Mouse (Mus musculus) ES-E14 (cell line): ENCODE data around the gene Prkch. TPM values are rescaled to one million over a fixed set of nuclear protein-coding genes. Genes with fewer than 3 reads are reported as not detected.

Experiments used
- DNase-seq: peaks from one replicate; pipeline ENCODE4 v3.0.0-alpha.2; 2013; ENCODE audit warnings: low read depth, low spot score
- H3K27ac ChIP-seq: 2 replicates; pipeline ENCODE4 v1.5.1; 2012; ENCODE audit warnings: low read depth, mild to moderate bottlenecking, low read length, moderate library complexity, mixed read lengths; ENCODE audit not compliant: poor library complexity, insufficient read depth, severe bottlenecking
- H3K36me3 ChIP-seq: 2 replicates; pipeline ENCODE4 v1.6.1; 2012; ENCODE audit warnings: mild to moderate bottlenecking, low read length, moderate library complexity, mixed read lengths; ENCODE audit not compliant: control insufficient read depth, poor library complexity, insufficient read depth, severe bottlenecking
- H3K4me1 ChIP-seq, 2 experiments: fragments of 150-350 bp in 1 of 2; sonication (generic) in 1 of 2; 2 replicates each; pipeline ENCODE4 v1.6.1; 2012; ENCODE audit warnings: low read length in 2 of 2, mild to moderate bottlenecking in 1 of 2, mixed read lengths in 1 of 2; ENCODE audit not compliant: control insufficient read depth in 2 of 2, insufficient read depth in 2 of 2, poor library complexity in 1 of 2
- H3K4me3 ChIP-seq, 2 experiments: fragments of 150-350 bp in 1 of 2; sonication (generic) in 1 of 2; 2 replicates each; pipeline ENCODE4 v1.5.1; 2012; ENCODE audit warnings: low read length in 2 of 2, low read depth in 1 of 2, mild to moderate bottlenecking in 1 of 2, mixed read lengths in 1 of 2; ENCODE audit not compliant: insufficient read depth in 1 of 2, poor library complexity in 1 of 2, severe bottlenecking in 1 of 2
- H3K9ac ChIP-seq: 2 replicates; pipeline ENCODE4 v1.6.1; 2012; ENCODE audit warnings: low read depth, mild to moderate bottlenecking, low read length, mixed read lengths; ENCODE audit not compliant: poor library complexity, insufficient read depth, severe bottlenecking
- H3K9me3 ChIP-seq: fragments of 150-350 bp; sonication (generic); 2 replicates; pipeline ENCODE4 v1.6.1; 2012; ENCODE audit warnings: low read depth, mild to moderate bottlenecking, low read length; ENCODE audit not compliant: control insufficient read depth, insufficient read depth
- CHD2 ChIP-seq: IDR thresholded peaks from 2 replicates; pipeline ENCODE4 v1.6.1; 2014; ENCODE audit warnings: mild to moderate bottlenecking, low read depth, low read length, inconsistent platforms
- HCFC1 ChIP-seq: IDR thresholded peaks from 2 replicates; pipeline ENCODE4 v1.6.1; 2012; ENCODE audit warnings: low read length, inconsistent platforms, borderline replicate concordance; ENCODE audit not compliant: insufficient read depth
- MAFK ChIP-seq: IDR thresholded peaks from 2 replicates; pipeline ENCODE4 v1.6.1; 2014; ENCODE audit warnings: mild to moderate bottlenecking, low read depth, low read length, inconsistent platforms; ENCODE audit not compliant: insufficient read depth
- ZC3H11A ChIP-seq: IDR thresholded peaks from 2 replicates; pipeline ENCODE4 v1.6.1; 2012; ENCODE audit warnings: low read depth, mild to moderate bottlenecking, inconsistent platforms, low read length, borderline replicate concordance
- ZNF384 ChIP-seq: IDR thresholded peaks from 2 replicates; pipeline ENCODE4 v1.6.1; 2012; ENCODE audit warnings: low read depth, low read length, inconsistent platforms
- in situ Hi-C, 2 experiments: fragments of 600-800 bp; cut with MboI; formaldehyde crosslinking; loops; one replicate each; pipeline ENCODE4 v1.15.1; 2025; ENCODE audit warnings: low sequenced_read_pairs in 2 of 2, inconsistent platforms in 1 of 2; ENCODE audit not compliant: unreplicated experiment in 2 of 2
- total RNA-seq: library from RNA; depleted of rRNA; stranded (reverse); fragments of 300-350 nt; gene quantifications from 2 replicates; pipeline ENCODE4 v1.2.3, GENCODE M21; 2012

Prkch gene
- total RNA-seq, 1 experiment = 2.8 TPM

DNA sequence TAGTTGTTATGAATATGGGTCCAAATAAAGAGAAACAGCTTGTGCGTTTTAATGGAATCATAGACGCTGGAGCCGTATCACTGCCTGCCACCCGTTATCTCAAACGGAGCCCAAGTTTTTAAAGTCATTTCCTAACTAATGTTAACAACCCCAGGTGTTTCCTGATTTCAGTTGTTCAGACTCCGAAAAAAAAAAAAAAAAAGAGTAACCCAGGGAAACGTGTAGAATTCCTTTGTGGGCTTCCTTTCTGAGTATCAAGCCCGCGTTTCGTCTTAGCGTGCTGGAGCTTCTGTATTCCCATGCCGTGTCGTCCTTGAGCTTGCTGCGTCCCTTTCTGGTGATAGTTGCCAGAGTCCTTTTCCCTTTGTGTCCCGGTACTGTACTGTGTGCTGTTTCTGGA lies 10.0 kb upstream of the Prkch start:
- H3K9ac ChIP-seq = no peak overlapping the region
- H3K9me3 ChIP-seq = no peaks in the 10 kb centered on the region
- DNase-seq = no peak
- no peaks in the 10 kb centered on the region for H3K36me3 ChIP-seq
- TF ChIP-seq ZNF384 (0 out of 2 replicates have a peak, but pooled peaks have one; percentile 20), MAFK (no peak)
- H3K4me3 ChIP-seq = no peak overlapping the region
- H3K27ac ChIP-seq = no peak overlapping the region
- in situ Hi-C loops = no loop called here
- no peaks in the 10 kb centered on the region for H3K4me1 ChIP-seq

DNA sequence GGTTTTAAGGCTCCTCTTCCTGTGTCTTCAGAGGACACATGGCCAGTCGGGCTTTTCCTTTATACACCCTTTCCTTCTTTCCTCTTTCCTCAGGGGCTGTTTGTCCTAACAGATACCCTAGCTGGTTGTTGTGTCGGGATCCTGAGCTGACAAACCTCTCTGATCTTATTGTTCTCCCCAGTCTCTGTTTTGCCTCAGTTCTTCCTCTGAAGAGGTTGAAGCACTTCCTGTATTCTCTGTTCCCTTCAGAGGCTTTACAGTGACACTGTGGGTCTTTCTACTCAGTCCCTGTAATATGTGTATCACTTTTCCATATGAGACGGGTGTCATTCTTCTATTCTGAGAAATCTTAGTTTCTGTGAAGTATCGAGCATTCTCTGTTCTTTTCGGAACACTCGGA lies 6.5 kb upstream of the Prkch start:
- no peak for DNase-seq
- Histone ChIP-seq H3K4me3 (no peak overlapping the region), H3K9me3 (no peaks in the 10 kb centered on the region), H3K4me1 (no peaks in the 10 kb centered on the region), H3K9ac (no peak overlapping the region), H3K36me3 (no peaks in the 10 kb centered on the region), H3K27ac (no peak overlapping the region)
- in situ Hi-C loops = no loop called here
- TF ChIP-seq MAFK (no peak), ZC3H11A (no peak), CHD2 (no peak), HCFC1 (no peak), ZNF384 (no peak)

DNA sequence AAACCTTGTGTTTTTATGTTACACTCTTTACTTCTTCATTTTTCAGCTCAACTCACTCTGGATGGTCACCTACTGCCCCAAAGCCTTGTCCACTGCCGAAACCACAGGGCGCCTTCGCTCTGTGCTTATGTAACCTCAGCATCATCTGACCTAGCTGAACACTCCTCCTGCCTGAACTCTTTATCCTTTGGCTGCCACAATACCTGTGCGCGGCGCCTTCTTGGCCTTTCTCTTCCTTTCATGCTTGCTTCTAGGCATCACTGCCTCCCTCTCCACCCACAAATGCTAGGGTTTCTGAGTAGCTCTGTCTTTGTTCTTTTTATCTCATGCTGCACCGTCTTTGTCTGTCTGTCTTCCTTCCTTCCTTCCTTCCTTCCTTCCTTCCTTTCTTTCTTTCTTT lies 3.8 kb upstream of the Prkch start:
- peaks cover 0 to 5% of the 10 kb centered on the region in 2 experiments; a peak in 1 of 4 replicates for H3K4me1 ChIP-seq
- DNase-seq = no peak
- in situ Hi-C loops = no loop called here
- H3K27ac ChIP-seq = no peak overlapping the region
- H3K36me3 ChIP-seq = no peaks in the 10 kb centered on the region
- H3K4me3 ChIP-seq = no peak overlapping the region
- no peak overlapping the region for H3K9ac ChIP-seq
- no peaks in the 10 kb centered on the region for H3K9me3 ChIP-seq
- TF ChIP-seq CHD2 (no peak), MAFK (no peak), HCFC1 (no peak), ZNF384 (no peak), ZC3H11A (no peak)

DNA sequence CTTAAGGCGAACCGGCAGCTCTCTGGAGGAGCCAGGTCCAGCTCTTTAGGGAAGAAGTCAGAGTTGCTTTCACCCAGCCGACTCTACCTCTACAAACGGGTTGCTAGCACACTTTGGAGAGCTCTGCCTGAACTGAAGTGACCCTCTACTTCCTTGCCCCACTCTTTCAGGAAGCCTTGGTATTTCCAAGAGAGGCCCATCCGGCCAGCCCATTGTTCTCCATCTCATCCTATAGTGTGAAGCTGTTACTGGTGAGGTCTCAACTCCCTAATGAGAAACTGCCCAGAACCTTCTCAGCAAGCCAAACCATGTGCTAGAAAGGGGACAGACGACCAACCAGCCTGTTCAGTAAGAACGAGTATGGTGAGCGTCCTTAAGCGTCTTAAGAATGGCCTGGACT lies 1.3 kb upstream of the Prkch start:
- in situ Hi-C loops = no loop called here
- Histone ChIP-seq H3K4me1 (peaks cover 0 to 6% of the 10 kb centered on the region in 2 experiments; a peak in 1 of 4 replicates), H3K9me3 (no peaks in the 10 kb centered on the region), H3K36me3 (no peaks in the 10 kb centered on the region), H3K4me3 (no peak overlapping the region), H3K9ac (no peak overlapping the region), H3K27ac (no peak overlapping the region)
- no peak for TF ChIP-seq HCFC1
- no peak for TF ChIP-seq ZC3H11A
- no peak for TF ChIP-seq MAFK
- no peak for TF ChIP-seq CHD2
- no peak for TF ChIP-seq ZNF384
- no peak for DNase-seq

DNA sequence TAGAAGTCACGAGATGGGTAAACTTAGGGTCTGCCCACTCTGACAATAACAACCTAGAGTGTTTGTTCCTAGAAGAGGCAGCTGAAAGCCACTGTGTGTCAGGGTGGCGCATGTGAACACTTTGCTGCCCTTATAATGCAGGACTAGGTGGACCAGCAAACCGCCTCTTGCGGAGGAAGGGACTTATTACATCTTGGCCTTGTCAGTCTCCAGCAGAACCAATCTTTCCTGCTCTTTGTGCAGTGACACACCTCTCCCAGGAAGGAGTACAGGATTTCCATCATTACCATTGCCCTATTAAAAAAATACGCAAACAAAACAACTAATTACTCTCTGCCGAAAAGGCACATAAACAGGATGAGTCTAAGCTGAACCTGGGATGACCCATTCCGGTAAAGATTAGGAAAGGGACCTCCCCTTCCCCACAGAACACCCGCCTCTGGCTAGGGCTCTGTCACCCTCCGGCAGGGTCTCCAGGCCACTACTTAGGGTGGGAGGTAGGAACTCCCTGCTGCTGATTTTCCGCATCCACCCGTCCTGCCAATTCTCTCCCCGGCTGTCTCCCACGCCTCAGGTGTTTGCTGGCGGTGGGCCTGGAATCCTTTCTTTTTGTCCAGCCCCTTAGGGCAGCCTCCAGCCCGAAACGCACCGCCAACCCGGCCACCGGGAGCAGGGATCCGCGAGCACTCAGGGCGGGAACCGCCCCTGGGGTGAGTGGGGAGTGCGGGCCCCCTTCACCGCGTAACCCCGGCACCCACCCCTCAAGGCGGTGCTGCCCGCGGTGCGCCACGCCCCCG lies 585 bp upstream of the Prkch start:
- peak overlapping the region; percentile 73 to 76 for H3K4me3 ChIP-seq
- no peak for DNase-seq
- in situ Hi-C loops = no loop called here
- TF ChIP-seq HCFC1 (no peak), ZC3H11A (0 out of 2 replicates have a peak, but pooled peaks have one; percentile 16)
- no peaks in the 10 kb centered on the region for H3K9me3 ChIP-seq
- H3K9ac ChIP-seq = peak overlapping the region; percentile 52; the same call in 1 of the 2 replicates
- H3K36me3 ChIP-seq = no peaks in the 10 kb centered on the region
- no peak overlapping the region for H3K27ac ChIP-seq
- peaks cover 0 to 6% of the 10 kb centered on the region in 2 experiments; a peak in 1 of 4 replicates for H3K4me1 ChIP-seq
